Mouse (Mus musculus) ovary, adult 10 weeks (tissue): ENCODE data around the gene Alcam. TPM values are rescaled to one million over a fixed set of nuclear protein-coding genes. Genes with fewer than 3 reads are reported as not detected.

Experiments used
- polyA plus RNA-seq: library from polyadenylated mRNA; stranded (reverse); fragments of 350-450 nt; fragmentation: Illumina TruSeq; extraction: RNeasy Lipid Tissue Mini Kit (QIAGEN cat#74804); gene quantifications from one replicate; pipeline ENCODE4 v1.2.3, GENCODE M21; 2014

Gene Alcam
- polyA plus RNA-seq, result 62.5 TPM

GRCm38 (mm10) chr16:52453971-52454514 is at the start of gene Alcam:
TSS of gene Alcam (minus strand) at chr16:52454074.

